Mouse (Mus musculus) midbrain, postnatal 0 days (tissue): ENCODE measurements around the gene Tmem14c. TPM values are rescaled to one million over a fixed set of nuclear protein-coding genes. Genes with fewer than 3 reads are reported as not detected.

Experiments used
- ATAC-seq: fragments of 200-750 bp; cut with Nextera tagmentation; 2 replicates; pipeline ENCODE4 v1.8.0; 2017; ENCODE audit warnings: moderate number of reproducible peaks, mild to moderate bottlenecking, moderate TSS enrichment, moderate library complexity; ENCODE audit not compliant: low FRiP score
- DNase-seq: peaks from one replicate; pipeline ENCODE4 v3.0.0-alpha.2; 2015; ENCODE audit warnings: low spot score
- H3K27ac ChIP-seq: fragments of 300-500 bp; sonication (generic); 2 replicates; pipeline ENCODE4 v1.5.1; 2014; ENCODE audit warnings: low read depth, mild to moderate bottlenecking, low read length, mixed read lengths
- H3K27me3 ChIP-seq: fragments of 300-500 bp; sonication (generic); 2 replicates; pipeline ENCODE4 v1.6.1; 2014; ENCODE audit warnings: low read length, control low read depth, mixed read lengths; ENCODE audit not compliant: insufficient read depth
- H3K36me3 ChIP-seq: fragments of 300-500 bp; sonication (generic); 2 replicates; pipeline ENCODE4 v1.6.1; 2014; ENCODE audit warnings: low read length, control low read depth, mixed read lengths; ENCODE audit not compliant: insufficient read depth
- H3K4me1 ChIP-seq: fragments of 300-500 bp; sonication (generic); 2 replicates; pipeline ENCODE4 v1.6.1; 2014; ENCODE audit warnings: mild to moderate bottlenecking, control low read depth, antibody characterized with exemption, low read length, mixed read lengths; ENCODE audit not compliant: insufficient read depth
- H3K4me2 ChIP-seq: fragments of 300-500 bp; sonication (generic); 2 replicates; pipeline ENCODE4 v1.6.1; 2014; ENCODE audit warnings: low read depth, mild to moderate bottlenecking, low read length, mixed read lengths; ENCODE audit not compliant: poor library complexity, severe bottlenecking
- H3K4me3 ChIP-seq: fragments of 300-500 bp; sonication (generic); 2 replicates; pipeline ENCODE4 v1.5.1; 2014; ENCODE audit warnings: low read depth, mild to moderate bottlenecking, low read length, moderate library complexity
- H3K9ac ChIP-seq: fragments of 300-500 bp; sonication (generic); replicated peaks from 2 replicates; pipeline ENCODE4 v1.6.1; 2014; ENCODE audit warnings: mild to moderate bottlenecking, low read length, moderate library complexity, mixed read lengths; ENCODE audit not compliant: poor library complexity, severe bottlenecking
- H3K9me3 ChIP-seq: fragments of 300-500 bp; sonication (generic); 2 replicates; pipeline ENCODE4 v1.6.1; 2016; ENCODE audit warnings: low read length, control low read depth
- CTCF ChIP-seq: IDR thresholded peaks from 2 replicates; pipeline ENCODE4 v1.5.1; 2016; ENCODE audit warnings: antibody characterized with exemption, mild to moderate bottlenecking
- WGBS: fragments of 180-500 bp; shearing (Covaris S2); extraction: QIAGEN DNeasy Blood & Tissue Kit; methylation state at CpG from one replicate; pipeline ENCODE4 v1.1.7; 2014; 5-methylcytosine and 5-hydroxymethylcytosine counted together
- polyA plus RNA-seq: library from polyadenylated mRNA; unstranded; fragments of >200 nt; fragmentation: Nextera tagmentation; extraction: Ambion mirVana; gene quantifications from 2 replicates; pipeline ENCODE4 v1.2.1, GENCODE M21; 2015
- total RNA-seq: library from RNA; depleted of rRNA; stranded (reverse); fragments of >200 nt; gene quantifications from 2 replicates; pipeline ENCODE4 v1.2.3, GENCODE M21; 2014; rRNA removed

Tmem14c gene
- 34.3 and 54.6 TPM in 2 replicates for total RNA-seq
- polyA plus RNA-seq: 112 and 124 TPM in 2 replicates

DNA sequence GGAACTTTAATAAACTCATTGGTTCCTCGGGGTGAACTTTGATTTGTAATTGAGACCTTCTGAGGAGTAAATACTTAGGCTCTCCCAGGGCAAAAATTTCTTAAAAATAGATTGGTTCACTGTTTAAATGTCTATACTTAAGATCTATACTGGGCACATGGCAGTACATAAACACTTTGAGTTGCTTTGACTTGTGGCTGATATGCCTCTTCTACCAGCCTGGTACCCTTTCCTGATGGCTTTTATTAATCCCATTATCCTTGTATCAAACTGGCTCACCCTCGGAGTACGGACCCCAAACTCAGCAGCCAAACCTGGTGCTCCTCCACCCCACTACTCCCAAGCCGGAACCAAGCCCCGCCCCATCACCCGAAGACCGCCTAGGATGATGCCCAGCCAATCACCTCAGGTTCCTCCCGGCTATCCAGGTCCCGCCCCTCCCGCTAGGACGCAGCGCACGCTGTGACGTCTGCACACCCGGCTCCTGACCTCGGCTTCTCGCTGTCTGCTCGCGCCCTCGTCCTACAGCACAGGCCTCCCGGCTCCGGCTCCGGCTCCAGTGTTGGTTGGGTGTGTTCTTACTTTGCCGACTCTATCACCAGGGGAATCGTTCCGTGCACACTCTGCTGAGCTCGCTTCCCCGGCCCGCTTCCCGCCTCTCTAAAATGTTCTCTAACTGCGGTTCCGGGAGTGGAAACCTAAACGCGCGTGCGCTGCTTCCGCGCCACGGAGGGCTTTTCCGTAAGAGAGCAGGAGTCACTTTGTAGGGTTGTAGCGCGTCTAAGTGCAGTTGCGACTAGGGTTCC is at the start of gene Tmem14c:
Tmem14c (plus strand) TSS at position 464 of the 806 bp plus-strand sequence.
- no peaks in the 10 kb centered on the region for H3K27me3 ChIP-seq
- H3K9ac ChIP-seq: peak within 1 kb of the TSS; percentile 9
- whole genome bisulfite sequencing: 1% methylated on average over 43 of the region's 43 CpGs
- 0 out of 2 replicates have a peak, but pooled peaks have one; percentile 6 for TF ChIP-seq CTCF
- ATAC-seq (peak; percentile 98), DNase-seq (peak; percentile 94)
- peaks cover 23% of the 10 kb centered on the region for H3K36me3 ChIP-seq
- H3K9me3 ChIP-seq: no peaks in the 10 kb centered on the region
- peaks cover 8% of the 10 kb centered on the region; the same call in 1 of the 2 replicates for H3K4me1 ChIP-seq
- peak within 1 kb of the TSS; percentile 62 for H3K27ac ChIP-seq
- H3K4me2 ChIP-seq: peak within 1 kb of the TSS; percentile 58
- H3K4me3 ChIP-seq: peak within 1 kb of the TSS; percentile 56

DNA sequence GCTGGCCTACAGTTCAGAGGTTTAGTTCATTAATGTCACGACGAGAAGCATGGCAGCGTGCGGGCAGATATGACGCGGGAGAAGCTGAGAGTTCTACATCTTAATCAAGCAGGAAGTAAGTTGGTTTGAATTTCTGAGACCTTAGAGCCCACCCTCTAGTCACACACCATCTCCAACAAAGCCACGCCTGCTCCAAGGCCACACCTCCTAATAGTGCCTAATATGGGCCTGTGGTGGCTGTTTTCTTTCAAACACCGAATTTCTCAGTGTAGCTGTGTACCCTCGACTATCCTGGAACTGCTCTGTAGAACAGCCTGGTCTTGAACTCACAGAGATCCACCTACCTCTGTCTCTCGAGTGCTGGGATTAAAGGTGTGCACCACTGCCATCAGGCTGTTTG is 48.5 kb upstream of the Tmem14c start:
- no peaks in the 10 kb centered on the region for H3K4me1 ChIP-seq
- H3K9ac ChIP-seq: no peak overlapping the region
- H3K36me3 ChIP-seq: no peaks in the 10 kb centered on the region
- no peaks in the 10 kb centered on the region for H3K27me3 ChIP-seq
- H3K9me3 ChIP-seq: no peaks in the 10 kb centered on the region
- TF ChIP-seq CTCF: no peak
- H3K27ac ChIP-seq: no peak overlapping the region
- H3K4me2 ChIP-seq: no peak overlapping the region
- DNase-seq: no peak
- no peak for ATAC-seq
- WGBS: 93% methylated on average over 10 of the region's 10 CpGs
- H3K4me3 ChIP-seq: no peak overlapping the region

DNA sequence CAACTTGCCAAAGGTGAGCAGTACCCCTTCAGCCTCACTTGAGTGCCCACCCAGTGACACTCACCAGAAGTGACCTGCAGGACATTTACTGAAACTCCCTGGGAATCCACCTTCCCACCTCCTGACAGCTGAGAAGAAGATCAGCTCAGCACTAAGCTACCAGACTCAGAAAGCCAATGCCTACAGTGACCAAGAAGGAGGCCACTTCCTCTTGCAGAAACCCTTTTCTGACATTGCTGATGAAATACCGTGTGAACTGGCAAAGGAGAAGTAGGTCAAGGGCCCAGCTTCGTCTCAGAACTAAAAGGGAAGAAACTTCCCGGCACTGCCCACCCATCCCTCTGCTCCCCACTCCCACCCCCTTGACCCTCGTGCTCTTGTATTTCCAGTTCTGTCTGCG is 47.5 kb upstream of the Tmem14c start:
- Histone ChIP-seq H3K36me3 (no peaks in the 10 kb centered on the region), H3K9me3 (no peaks in the 10 kb centered on the region), H3K9ac (no peak overlapping the region), H3K4me1 (no peaks in the 10 kb centered on the region), H3K27ac (no peak overlapping the region), H3K4me3 (no peak overlapping the region), H3K4me2 (no peak overlapping the region), H3K27me3 (no peaks in the 10 kb centered on the region)
- DNase-seq (no peak), ATAC-seq (no peak)
- no peak for TF ChIP-seq CTCF
- WGBS: 79% methylated on average over 5 of the region's 5 CpGs

DNA sequence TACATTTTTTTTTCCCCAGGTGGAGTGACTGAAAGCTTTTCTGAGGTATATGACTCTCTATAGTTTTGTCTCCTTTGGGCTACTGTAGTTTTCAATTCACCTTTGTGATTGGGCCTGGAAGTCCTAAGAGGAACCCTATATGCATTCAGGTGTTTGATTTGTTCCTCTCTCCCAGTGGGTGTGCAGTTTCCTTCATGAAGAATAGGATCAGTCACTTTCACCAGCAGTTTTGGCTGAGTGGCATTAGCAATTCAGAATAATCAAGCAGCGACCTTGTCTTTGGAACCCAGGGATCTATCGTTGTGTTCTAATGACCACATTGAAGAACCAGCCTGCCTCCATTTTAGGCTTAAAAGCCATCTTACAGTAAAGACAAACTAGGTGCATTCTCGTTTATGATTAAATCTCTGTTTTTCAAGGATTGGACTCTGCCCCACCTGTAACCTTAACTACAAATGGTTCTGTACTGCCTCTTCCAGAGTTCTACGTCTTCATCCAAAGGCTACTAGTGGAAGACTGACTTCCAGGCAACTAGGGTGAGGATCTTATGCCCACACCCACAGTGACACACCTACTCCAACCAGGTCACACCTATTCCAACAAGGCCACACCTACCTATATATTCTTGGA is 46.2 kb upstream of the Tmem14c start:
- no peaks in the 10 kb centered on the region for H3K4me1 ChIP-seq
- ATAC-seq: no peak
- TF ChIP-seq CTCF: no peak
- H3K4me2 ChIP-seq: no peak overlapping the region
- no peak overlapping the region for H3K27ac ChIP-seq
- 91% methylated on average over 4 of the region's 4 CpGs for WGBS
- no peak for DNase-seq
- no peaks in the 10 kb centered on the region for H3K36me3 ChIP-seq
- no peaks in the 10 kb centered on the region for H3K27me3 ChIP-seq
- no peak overlapping the region for H3K4me3 ChIP-seq
- no peaks in the 10 kb centered on the region for H3K9me3 ChIP-seq
- H3K9ac ChIP-seq: no peak overlapping the region

DNA sequence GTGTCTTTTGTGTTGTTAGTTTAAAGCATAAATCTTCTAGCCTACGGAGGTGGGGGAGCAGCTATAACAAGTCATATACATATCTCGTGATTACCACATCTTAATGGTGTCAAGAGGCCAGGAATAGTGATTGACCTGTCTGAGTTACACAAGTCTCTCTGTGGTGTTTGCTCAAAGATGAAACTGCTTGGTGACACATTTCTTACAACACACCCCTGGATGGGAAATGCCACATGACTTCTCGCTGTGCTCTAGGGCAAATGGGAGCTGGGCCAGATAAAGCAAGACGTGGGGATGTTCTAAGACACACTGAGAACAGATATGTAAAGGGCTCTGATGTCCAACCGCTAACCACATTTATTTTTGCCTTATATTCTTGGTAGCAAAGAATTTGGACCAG is 44.8 kb upstream of the Tmem14c start:
- no peak overlapping the region for H3K4me2 ChIP-seq
- no peak overlapping the region for H3K27ac ChIP-seq
- TF ChIP-seq CTCF: no peak
- no peaks in the 10 kb centered on the region for H3K4me1 ChIP-seq
- no peaks in the 10 kb centered on the region for H3K27me3 ChIP-seq
- no peaks in the 10 kb centered on the region for H3K9me3 ChIP-seq
- no peak overlapping the region for H3K4me3 ChIP-seq
- DNase-seq (no peak), ATAC-seq (no peak)
- H3K36me3 ChIP-seq: no peaks in the 10 kb centered on the region
- WGBS: 94% methylated on average over 5 of the region's 5 CpGs
- no peak overlapping the region for H3K9ac ChIP-seq

DNA sequence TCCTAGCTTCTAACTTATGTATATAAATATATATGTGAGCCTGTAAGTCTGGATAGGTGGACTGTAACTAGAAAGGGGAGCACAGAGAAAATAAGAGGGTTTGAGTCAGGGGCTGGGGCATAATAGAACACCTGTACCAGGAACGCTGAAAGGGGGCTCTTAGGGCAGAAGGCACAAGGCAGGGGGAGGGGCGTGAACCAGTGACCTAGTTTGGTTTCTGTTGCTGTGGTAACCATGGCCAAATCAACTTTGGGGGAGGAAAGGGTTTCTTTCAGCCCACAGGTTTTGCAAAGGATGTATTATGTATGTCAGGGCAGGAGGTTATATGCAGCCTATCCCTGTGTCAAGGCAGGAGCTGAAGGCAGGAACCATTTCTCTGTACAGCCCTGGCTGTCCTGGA is 44.3 kb upstream of the Tmem14c start:
- Histone ChIP-seq H3K4me2 (no peak overlapping the region), H3K27me3 (no peaks in the 10 kb centered on the region), H3K27ac (no peak overlapping the region), H3K4me1 (no peaks in the 10 kb centered on the region), H3K9ac (no peak overlapping the region), H3K36me3 (no peaks in the 10 kb centered on the region), H3K4me3 (no peak overlapping the region), H3K9me3 (no peaks in the 10 kb centered on the region)
- no peak for DNase-seq
- no peak for ATAC-seq
- WGBS: 88% methylated on average over 2 of the region's 2 CpGs
- TF ChIP-seq CTCF: no peak
